Mouse (Mus musculus): ENCODE data around the gene Lrat. TPM values are rescaled to one million over a fixed set of nuclear protein-coding genes. Genes with fewer than 3 reads are reported as not detected.

Gene Lrat
- polyA plus RNA-seq (2014; fragmentation: Nextera tagmentation; extraction: Ambion mirVana), result 0.09 TPM in 1 of 2 replicates, not detected in the other

- ATAC-seq (replicated peaks; ENCODE audit: insufficient number of reproducible peaks, low FRiP score, low TSS enrichment), result no peak
- H3K36me3 ChIP-seq (ENCODE audit: control insufficient read depth, insufficient read depth, low read length), result no peaks in the 10 kb centered on the region
- 1% methylated on average over 35 of the region's 35 CpGs for WGBS (ENCODE audit: insufficient replicate concordance)
- H3K4me3 ChIP-seq (ENCODE audit: low read depth, low read length), result peak within 1 kb of the TSS; percentile 52
- 0 out of 2 replicates have a peak, but pooled peaks cover 2% of the 10 kb centered on the region for H3K4me1 ChIP-seq (ENCODE audit: control insufficient read depth, insufficient read depth, low read length)
- H3K27me3 ChIP-seq (ENCODE audit: control insufficient read depth, insufficient read depth, low read length), result peaks cover 23% of the 10 kb centered on the region
- peak within 1 kb of the TSS; percentile 34; the same call in 1 of the 2 replicates for H3K9ac ChIP-seq (ENCODE audit: low read depth, low read length)
- H3K27ac ChIP-seq (ENCODE audit: low read depth, low read length), result no peak within 1 kb of the TSS
- H3K9me3 ChIP-seq (replicated peaks; ENCODE audit: control insufficient read depth, low read length), result no peaks in the 10 kb centered on the region; the same call in 1 of the 2 replicates
- peak within 1 kb of the TSS; percentile 96 for H3K4me2 ChIP-seq
Measured at GRCm38 (mm10) chr3:82903613-82904205, at the start of gene Lrat. Lrat (minus strand) TSS chr3:82903973.

GRCm38 (mm10) chr3:82952173-82952962 lies 48.6 kb upstream of the Lrat start:
- no peak overlapping the region for H3K4me2 ChIP-seq
- H3K9me3 ChIP-seq (replicated peaks; ENCODE audit: control insufficient read depth, low read length), result no peaks in the 10 kb centered on the region
- no peaks in the 10 kb centered on the region for H3K27me3 ChIP-seq (ENCODE audit: control insufficient read depth, insufficient read depth, low read length)
- no peaks in the 10 kb centered on the region for H3K36me3 ChIP-seq (ENCODE audit: control insufficient read depth, insufficient read depth, low read length)
- ATAC-seq (replicated peaks; ENCODE audit: insufficient number of reproducible peaks, low FRiP score, low TSS enrichment), result no peak
- H3K9ac ChIP-seq (ENCODE audit: low read depth, low read length), result no peak overlapping the region
- H3K4me1 ChIP-seq (ENCODE audit: control insufficient read depth, insufficient read depth, low read length), result no peaks in the 10 kb centered on the region
- no peak overlapping the region for H3K4me3 ChIP-seq (ENCODE audit: low read depth, low read length)
- H3K27ac ChIP-seq (ENCODE audit: low read depth, low read length), result no peak overlapping the region
- WGBS (ENCODE audit: insufficient replicate concordance), result 75% methylated on average over 4 of the region's 4 CpGs

GRCm38 (mm10) chr3:82950639-82951038 lies 46.9 kb upstream of the Lrat start:
- Histone ChIP-seq H3K27ac (ENCODE audit: low read depth, low read length) (no peak overlapping the region), H3K4me1 (ENCODE audit: control insufficient read depth, insufficient read depth, low read length) (0 out of 2 replicates have a peak, but pooled peaks cover 3% of the 10 kb centered on the region), H3K36me3 (ENCODE audit: control insufficient read depth, insufficient read depth, low read length) (no peaks in the 10 kb centered on the region), H3K4me3 (ENCODE audit: low read depth, low read length) (no peak overlapping the region), H3K9ac (ENCODE audit: low read depth, low read length) (no peak overlapping the region), H3K4me2 (no peak overlapping the region), H3K27me3 (ENCODE audit: control insufficient read depth, insufficient read depth, low read length) (no peaks in the 10 kb centered on the region), H3K9me3 (replicated peaks; ENCODE audit: control insufficient read depth, low read length) (no peaks in the 10 kb centered on the region)
- no peak for ATAC-seq (replicated peaks; ENCODE audit: insufficient number of reproducible peaks, low FRiP score, low TSS enrichment)
- WGBS (ENCODE audit: insufficient replicate concordance), result 67% methylated on average over 7 of the region's 7 CpGs

GRCm38 (mm10) chr3:82950208-82950607 lies 46.4 kb upstream of the Lrat start:
- no peak overlapping the region for H3K4me2 ChIP-seq
- no peak overlapping the region for H3K9ac ChIP-seq (ENCODE audit: low read depth, low read length)
- H3K4me3 ChIP-seq (ENCODE audit: low read depth, low read length), result no peak overlapping the region
- H3K27me3 ChIP-seq (ENCODE audit: control insufficient read depth, insufficient read depth, low read length), result no peaks in the 10 kb centered on the region
- no peak overlapping the region for H3K27ac ChIP-seq (ENCODE audit: low read depth, low read length)
- 0 out of 2 replicates have a peak, but pooled peaks cover 3% of the 10 kb centered on the region for H3K4me1 ChIP-seq (ENCODE audit: control insufficient read depth, insufficient read depth, low read length)
- H3K9me3 ChIP-seq (replicated peaks; ENCODE audit: control insufficient read depth, low read length), result no peaks in the 10 kb centered on the region
- ATAC-seq (replicated peaks; ENCODE audit: insufficient number of reproducible peaks, low FRiP score, low TSS enrichment), result no peak
- H3K36me3 ChIP-seq (ENCODE audit: control insufficient read depth, insufficient read depth, low read length), result no peaks in the 10 kb centered on the region
- WGBS (ENCODE audit: insufficient replicate concordance), result 63% methylated on average over 10 of the region's 10 CpGs

GRCm38 (mm10) chr3:82946375-82947107 lies 42.8 kb upstream of the Lrat start:
- Histone ChIP-seq H3K4me2 (no peak overlapping the region), H3K36me3 (ENCODE audit: control insufficient read depth, insufficient read depth, low read length) (no peaks in the 10 kb centered on the region), H3K4me1 (ENCODE audit: control insufficient read depth, insufficient read depth, low read length) (0 out of 2 replicates have a peak, but pooled peaks cover 3% of the 10 kb centered on the region), H3K9ac (ENCODE audit: low read depth, low read length) (no peak overlapping the region), H3K4me3 (ENCODE audit: low read depth, low read length) (no peak overlapping the region), H3K27ac (ENCODE audit: low read depth, low read length) (no peak overlapping the region), H3K27me3 (ENCODE audit: control insufficient read depth, insufficient read depth, low read length) (no peaks in the 10 kb centered on the region), H3K9me3 (replicated peaks; ENCODE audit: control insufficient read depth, low read length) (no peaks in the 10 kb centered on the region)
- no peak for ATAC-seq (replicated peaks; ENCODE audit: insufficient number of reproducible peaks, low FRiP score, low TSS enrichment)
- WGBS (ENCODE audit: insufficient replicate concordance), result 22% methylated on average over 6 of the region's 6 CpGs

GRCm38 (mm10) chr3:82927917-82928316 lies 24.1 kb upstream of the Lrat start:
- Histone ChIP-seq H3K36me3 (ENCODE audit: control insufficient read depth, insufficient read depth, low read length) (no peaks in the 10 kb centered on the region), H3K4me3 (ENCODE audit: low read depth, low read length) (no peak overlapping the region), H3K9me3 (replicated peaks; ENCODE audit: control insufficient read depth, low read length) (no peaks in the 10 kb centered on the region), H3K27ac (ENCODE audit: low read depth, low read length) (no peak overlapping the region), H3K4me1 (ENCODE audit: control insufficient read depth, insufficient read depth, low read length) (no peaks in the 10 kb centered on the region), H3K9ac (ENCODE audit: low read depth, low read length) (no peak overlapping the region), H3K27me3 (ENCODE audit: control insufficient read depth, insufficient read depth, low read length) (no peaks in the 10 kb centered on the region), H3K4me2 (no peak overlapping the region)
- ATAC-seq (replicated peaks; ENCODE audit: insufficient number of reproducible peaks, low FRiP score, low TSS enrichment), result no peak
- 75% methylated on average over 2 of the region's 2 CpGs for WGBS (ENCODE audit: insufficient replicate concordance)

- Histone ChIP-seq H3K36me3 (ENCODE audit: control insufficient read depth, insufficient read depth, low read length) (no peaks in the 10 kb centered on the region), H3K4me2 (no peak overlapping the region), H3K9me3 (replicated peaks; ENCODE audit: control insufficient read depth, low read length) (no peaks in the 10 kb centered on the region), H3K27me3 (ENCODE audit: control insufficient read depth, insufficient read depth, low read length) (no peaks in the 10 kb centered on the region), H3K4me3 (ENCODE audit: low read depth, low read length) (no peak overlapping the region), H3K9ac (ENCODE audit: low read depth, low read length) (no peak overlapping the region), H3K4me1 (ENCODE audit: control insufficient read depth, insufficient read depth, low read length) (no peaks in the 10 kb centered on the region), H3K27ac (ENCODE audit: low read depth, low read length) (no peak overlapping the region)
- WGBS (ENCODE audit: insufficient replicate concordance), result 47% methylated on average over 1 of the region's 1 CpGs
- ATAC-seq (replicated peaks; ENCODE audit: insufficient number of reproducible peaks, low FRiP score, low TSS enrichment), result no peak
Measured at GRCm38 (mm10) chr3:82915632-82916031, 11.9 kb upstream of the Lrat start.

GRCm38 (mm10) chr3:82908671-82909070 lies 4.9 kb upstream of the Lrat start:
- H3K4me2 ChIP-seq, result no peak overlapping the region
- 0 out of 2 replicates have a peak, but pooled peaks cover under 1% of the 10 kb centered on the region for H3K4me1 ChIP-seq (ENCODE audit: control insufficient read depth, insufficient read depth, low read length)
- no peak overlapping the region for H3K9ac ChIP-seq (ENCODE audit: low read depth, low read length)
- H3K9me3 ChIP-seq (replicated peaks; ENCODE audit: control insufficient read depth, low read length), result no peaks in the 10 kb centered on the region
- H3K4me3 ChIP-seq (ENCODE audit: low read depth, low read length), result no peak overlapping the region
- no peak for ATAC-seq (replicated peaks; ENCODE audit: insufficient number of reproducible peaks, low FRiP score, low TSS enrichment)
- 68% methylated on average over 2 of the region's 2 CpGs for WGBS (ENCODE audit: insufficient replicate concordance)
- no peaks in the 10 kb centered on the region for H3K36me3 ChIP-seq (ENCODE audit: control insufficient read depth, insufficient read depth, low read length)
- no peak overlapping the region for H3K27ac ChIP-seq (ENCODE audit: low read depth, low read length)
- peaks cover 13% of the 10 kb centered on the region for H3K27me3 ChIP-seq (ENCODE audit: control insufficient read depth, insufficient read depth, low read length)
